8 mouse cellular contexts compared by ENCODE assay signal in genomic region chr10:70060689-70061081, GRCm38 (mm10). TPM values are rescaled to one million over a fixed set of nuclear protein-coding genes. Genes with fewer than 3 reads are reported as not detected.
DNase-seq lines count a peak whose midpoint lies in the region; ATAC-seq and TF ChIP-seq lines count a peak whose summit lies in the region.

No protein-coding gene starts in this region.

- H3K4me1 ChIP-seq in lung, embryonic 14.5 days (ENCODE audit: insufficient read depth), result peaks cover 6% of the 10 kb centered on the region
- H3K4me1 ChIP-seq in lung, adult 2 months (ENCODE audit: control insufficient read depth, insufficient read depth, low read length), result no peaks in the 10 kb centered on the region
- H3K4me1 ChIP-seq in intestine, embryonic 16.5 days (ENCODE audit: control insufficient read depth, insufficient read depth, low read length), result 0 out of 2 replicates have a peak, but pooled peaks cover 3% of the 10 kb centered on the region
- no peaks in the 10 kb centered on the region for H3K4me1 ChIP-seq in stomach, embryonic 15.5 days

- no peak for ATAC-seq in lung, embryonic 14.5 days (ENCODE audit: insufficient read depth)
- peak; percentile 78 for ATAC-seq in intestine, embryonic 16.5 days
- ATAC-seq in stomach, embryonic 15.5 days (ENCODE audit: insufficient read depth, low FRiP score, low read depth), result no peak

- no peak overlapping the region for H3K4me2 ChIP-seq in lung, embryonic 14.5 days
- no peak overlapping the region; the same call in 1 of the 2 replicates for H3K4me2 ChIP-seq in intestine, embryonic 16.5 days (ENCODE audit: low read depth, low read length)
- 0 out of 2 replicates have a peak overlapping the region, but pooled peaks have one; percentile 11 for H3K4me2 ChIP-seq in stomach, embryonic 15.5 days

- no peaks in the 10 kb centered on the region for H3K27me3 ChIP-seq in lung, embryonic 14.5 days (ENCODE audit: insufficient read depth, low read length)
- no peaks in the 10 kb centered on the region for H3K27me3 ChIP-seq in intestine, embryonic 16.5 days (replicated peaks; ENCODE audit: control insufficient read depth, insufficient read depth, low read length)
- no peaks in the 10 kb centered on the region for H3K27me3 ChIP-seq in stomach, embryonic 15.5 days (replicated peaks)

- no peak overlapping the region for H3K4me3 ChIP-seq in lung, embryonic 14.5 days (ENCODE audit: low read depth, low read length)
- no peak overlapping the region for H3K4me3 ChIP-seq in lung, adult 2 months (replicated peaks; ENCODE audit: extremely low read depth, low read depth, low read length)
- no peak overlapping the region for H3K4me3 ChIP-seq in intestine, embryonic 16.5 days (ENCODE audit: low read length)
- H3K4me3 ChIP-seq in stomach, embryonic 15.5 days (replicated peaks), result no peak overlapping the region

- TF ChIP-seq CTCF in lung, embryonic 14.5 days (IDR thresholded peaks at IDR 0.05; ENCODE audit: low read depth), result no peak
- TF ChIP-seq CTCF in lung, adult 2 months (IDR thresholded peaks at IDR 0.05; ENCODE audit: insufficient read depth, low read length), result no peak

- no peak for TF ChIP-seq POLR2A in lung, adult 2 months (IDR thresholded peaks at IDR 0.05; ENCODE audit: borderline replicate concordance, extremely low read depth, low read depth, low read length)

- DNase-seq in adrenal gland, postnatal 10 days, result peak; percentile 19
- DNase-seq in adrenal gland, adult 18-20 months (ENCODE audit: low spot score in 2 of 2), result no peak
- DNase-seq in lung, embryonic 14.5 days, result peak; percentile 26
- DNase-seq in lung, adult 2 months, result no peak
- no peak for DNase-seq in layer of hippocampus, postnatal 25 days (ENCODE audit: extremely low spot score in 1 of 2, low spot score in 1 of 2)
- DNase-seq in frontal cortex, postnatal 14 days (ENCODE audit: low spot score in 2 of 2), result no peak

- H3K9ac ChIP-seq in lung, embryonic 14.5 days, result no peak overlapping the region
- H3K9ac ChIP-seq in intestine, embryonic 16.5 days (ENCODE audit: low read depth, low read length), result no peak overlapping the region
- no peak overlapping the region for H3K9ac ChIP-seq in stomach, embryonic 15.5 days

- no peak overlapping the region for H3K27ac ChIP-seq in lung, embryonic 14.5 days (ENCODE audit: low read depth)
- H3K27ac ChIP-seq in intestine, embryonic 16.5 days (ENCODE audit: low read length), result no peak overlapping the region
- no peak overlapping the region for H3K27ac ChIP-seq in stomach, embryonic 15.5 days

- WGBS in lung, embryonic 14.5 days, result 25% methylated on average over 10 of the region's 10 CpGs
- WGBS in lung, adult 2 months, result 29% methylated on average over 10 of the region's 10 CpGs
- 32% methylated on average over 10 of the region's 10 CpGs for WGBS in intestine, embryonic 16.5 days
- 33% methylated on average over 10 of the region's 10 CpGs for WGBS in stomach, embryonic 15.5 days

- H3K9me3 ChIP-seq in lung, embryonic 14.5 days (ENCODE audit: low read depth, low read length), result no peaks in the 10 kb centered on the region
- no peaks in the 10 kb centered on the region for H3K9me3 ChIP-seq in intestine, embryonic 16.5 days (ENCODE audit: control insufficient read depth, low read length)
- H3K9me3 ChIP-seq in stomach, embryonic 15.5 days, result no peaks in the 10 kb centered on the region

- no peaks in the 10 kb centered on the region for H3K36me3 ChIP-seq in lung, embryonic 14.5 days (ENCODE audit: insufficient read depth)
- no peaks in the 10 kb centered on the region for H3K36me3 ChIP-seq in intestine, embryonic 16.5 days (ENCODE audit: control insufficient read depth, insufficient read depth, low read length)
- no peaks in the 10 kb centered on the region for H3K36me3 ChIP-seq in stomach, embryonic 15.5 days

RNA-seq across cellular contexts. Expression of gene Ccdc6, which starts 36.2 kb away (rescaled TPM):
- 10 to 100 TPM; 46.9 to 56.7 TPM for total RNA-seq in adrenal gland, postnatal 10 days (2021)
- total RNA-seq in adrenal gland, adult 18-20 months (2021), result 10 to 100 TPM; 84.9 to 85.0 TPM
- 21.9 TPM in 2 replicates for polyA plus RNA-seq in lung, embryonic 14.5 days (2014; fragmentation: Nextera tagmentation; extraction: Ambion mirVana)
- 19.1 and 22.2 TPM in 2 replicates for polyA plus RNA-seq in lung, adult 2 months (2012; rRNA removed)
- polyA plus RNA-seq in intestine, embryonic 16.5 days (2015; fragmentation: Nextera tagmentation; extraction: Ambion mirVana), result 11.7 and 13.0 TPM in 2 replicates
- 13.7 and 15.9 TPM in 2 replicates for polyA plus RNA-seq in stomach, embryonic 15.5 days (2015; fragmentation: Nextera tagmentation; extraction: Ambion mirVana)
- 10 to 100 TPM; 56.9 to 62.9 TPM for total RNA-seq in layer of hippocampus, postnatal 25 days (2021)

Comparison
In these comparisons a context has a peak if more than half of its experiments do, and no peak if none do; other contexts are left out.
1. DNase-seq: peak in adrenal gland, postnatal 10 days (single experiment) and lung, embryonic 14.5 days (single experiment); none in adrenal gland, adult 18-20 months (0 of 2), lung, adult 2 months (single experiment), layer of hippocampus, postnatal 25 days (0 of 2) and frontal cortex, postnatal 14 days (0 of 2).